15 mouse cellular contexts compared by ENCODE assay signal in the genomic region with DNA sequence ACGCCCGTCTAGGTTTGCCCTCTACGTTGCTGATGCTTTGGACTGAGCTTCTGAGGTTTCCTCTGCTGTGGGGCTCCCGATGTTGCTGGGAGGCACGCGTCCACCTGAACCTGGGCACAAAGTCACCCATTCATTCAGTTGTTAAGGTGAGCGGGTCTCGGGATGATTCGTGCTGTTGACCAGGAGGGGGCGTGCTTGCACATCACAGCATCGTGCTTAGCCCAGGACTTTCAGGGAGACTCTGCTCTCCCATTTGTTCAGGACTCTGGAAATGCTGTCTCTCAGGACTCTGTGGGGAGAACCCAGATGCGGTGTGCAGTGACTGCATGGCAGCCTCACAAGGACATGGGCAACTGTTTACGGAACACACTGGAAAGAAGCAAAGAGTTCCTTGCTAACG. TPM values are rescaled to one million over a fixed set of nuclear protein-coding genes. Genes with fewer than 3 reads are reported as not detected.
DNase-seq lines count a peak whose midpoint lies in the region; ATAC-seq and TF ChIP-seq lines count a peak whose summit lies in the region.
"Had no signal": no experiment of that assay in that cellular context is flagged by ENCODE, and none has a peak within 500 bp of the region (broad histone marks: within the 10 kb centered on the region; RNA-seq: fewer than 3 reads in every experiment).

No protein-coding gene starts in this region.

- no peak for DNase-seq in heart, postnatal 4 days
- no peak for DNase-seq in left cerebral cortex, adult 2 months (ENCODE audit: extremely low spot score in 1 of 2, low spot score in 2 of 2)
- DNase-seq in left cerebral cortex, adult 11 months (ENCODE audit: low spot score) = no peak
- peak; percentile 44 for DNase-seq in ES-CJ7 (ENCODE audit: low read depth, low spot score)
- no peak for DNase-seq in adipocyte (ENCODE audit: low spot score)
- DNase-seq: cerebellum, postnatal 14 days; forebrain, postnatal 0 days; heart, adult 18-20 months; lung, postnatal 14 days; thymus, postnatal 25 days had no signal

- H3K4me3 ChIP-seq in heart, embryonic 12.5 days = no peak overlapping the region
- no peak overlapping the region for H3K4me3 ChIP-seq in left cerebral cortex, adult 2 months
- H3K4me3 ChIP-seq in intestine, postnatal 0 days (ENCODE audit: low read depth, low read length) = no peak overlapping the region
- H3K4me3 ChIP-seq: hindbrain, embryonic 15.5 days; midbrain, embryonic 15.5 days had no signal

- H3K27ac ChIP-seq in heart, embryonic 12.5 days (ENCODE audit: poor library complexity, severe bottlenecking) = no peak overlapping the region
- no peak overlapping the region for H3K27ac ChIP-seq in left cerebral cortex, adult 2 months
- no peak overlapping the region for H3K27ac ChIP-seq in intestine, postnatal 0 days (ENCODE audit: low read depth, low read length)
- H3K27ac ChIP-seq: hindbrain, embryonic 15.5 days; midbrain, embryonic 15.5 days had no signal

- intact Hi-C loops in left cerebral cortex, adult 2 months (cut with DNase I) = no loop called here

- peak overlapping the region; percentile 31; the same call in 1 of the 2 replicates for H3K4me2 ChIP-seq in heart, embryonic 12.5 days
- no peak overlapping the region for H3K4me2 ChIP-seq in intestine, postnatal 0 days (replicated peaks; ENCODE audit: low read depth)
- H3K4me2 ChIP-seq: hindbrain, embryonic 15.5 days; midbrain, embryonic 15.5 days had no signal

- ATAC-seq in heart, embryonic 12.5 days (ENCODE audit: insufficient number of reproducible peaks, low FRiP score) = no peak
- ATAC-seq in intestine, postnatal 0 days = no peak
- ATAC-seq: activated CD4-positive, CD25-positive, alpha-beta regulatory T cell, adult 4 months; forebrain, postnatal 0 days; midbrain, embryonic 15.5 days had no signal

- no peak overlapping the region for H3K9ac ChIP-seq in heart, embryonic 12.5 days
- no peak overlapping the region for H3K9ac ChIP-seq in intestine, postnatal 0 days (ENCODE audit: low read depth, low read length)
- H3K9ac ChIP-seq: forebrain, postnatal 0 days; hindbrain, embryonic 15.5 days; midbrain, embryonic 15.5 days had no signal

- peak; percentile 13; the same call in 1 of the 2 replicates for TF ChIP-seq CTCF in left cerebral cortex, adult 2 months (IDR thresholded peaks at IDR 0.05)
- TF ChIP-seq CTCF in intestine, postnatal 0 days (IDR thresholded peaks at IDR 0.05; ENCODE audit: low read depth) = peak; percentile 55

- 35% methylated on average over 14 of the region's 14 CpGs for WGBS in heart, embryonic 12.5 days
- WGBS in intestine, postnatal 0 days = 42% methylated on average over 14 of the region's 14 CpGs

- H3K27me3 ChIP-seq in heart, embryonic 12.5 days (replicated peaks) = peaks cover 6% of the 10 kb centered on the region; the same call in 1 of the 2 replicates
- no peaks in the 10 kb centered on the region for H3K27me3 ChIP-seq in intestine, postnatal 0 days (replicated peaks; ENCODE audit: control insufficient read depth, insufficient read depth, low read length)
- H3K27me3 ChIP-seq: hindbrain, embryonic 15.5 days; midbrain, embryonic 15.5 days had no signal

- H3K4me1 ChIP-seq in heart, embryonic 12.5 days (replicated peaks) = peaks cover 14% of the 10 kb centered on the region
- no peaks in the 10 kb centered on the region for H3K4me1 ChIP-seq in intestine, postnatal 0 days (replicated peaks; ENCODE audit: control insufficient read depth, insufficient read depth, low read length)
- H3K4me1 ChIP-seq: hindbrain, embryonic 15.5 days; midbrain, embryonic 15.5 days had no signal

- H3K36me3 ChIP-seq in heart, embryonic 12.5 days = no peaks in the 10 kb centered on the region
- no peaks in the 10 kb centered on the region for H3K36me3 ChIP-seq in intestine, postnatal 0 days (ENCODE audit: control insufficient read depth, insufficient read depth)
- H3K36me3 ChIP-seq: hindbrain, embryonic 15.5 days; midbrain, embryonic 15.5 days had no signal

- no peaks in the 10 kb centered on the region for H3K9me3 ChIP-seq in heart, embryonic 12.5 days (replicated peaks)
- no peaks in the 10 kb centered on the region for H3K9me3 ChIP-seq in intestine, postnatal 0 days (ENCODE audit: control insufficient read depth)
- H3K9me3 ChIP-seq: hindbrain, embryonic 15.5 days; midbrain, embryonic 15.5 days had no signal

RNA-seq across cellular contexts. Expression of a gene that starts 53.1 kb away (rescaled TPM):
- polyA plus RNA-seq in heart, embryonic 12.5 days (2016; fragmentation: Nextera tagmentation; extraction: Ambion mirVana) = 0.13 and 0.17 TPM in 2 replicates
- total RNA-seq in heart, postnatal 4 days (2021) = 1 to 10 TPM; 2.0 to 2.7 TPM
- not detected for total RNA-seq in left cerebral cortex, adult 2 months (2021)
- polyA plus RNA-seq in intestine, postnatal 0 days (2015; fragmentation: Nextera tagmentation; extraction: Ambion mirVana) = 0.17 and 0.18 TPM in 2 replicates
- polyA plus RNA-seq: activated CD4-positive, CD25-positive, alpha-beta regulatory T cell, adult 4 months had no signal

RNA-seq across cellular contexts. Expression of a gene that starts 56.7 kb away (rescaled TPM):
- polyA plus RNA-seq in heart, embryonic 12.5 days (2016; fragmentation: Nextera tagmentation; extraction: Ambion mirVana) = 26.0 and 26.8 TPM in 2 replicates
- total RNA-seq in heart, postnatal 4 days (2021) = 10 to 100 TPM; 58.7 to 61.2 TPM
- total RNA-seq in left cerebral cortex, adult 2 months (2021) = 10 to 100 TPM; 39.8 to 42.9 TPM
- polyA plus RNA-seq in intestine, postnatal 0 days (2015; fragmentation: Nextera tagmentation; extraction: Ambion mirVana) = 8.2 and 8.5 TPM in 2 replicates
